Mouse (Mus musculus): ENCODE data around the gene Clic4.

Gene Clic4

GRCm38 (mm10) chr4:135272640-135273306, at the start of gene Clic4:
Gene Clic4, minus strand, starts transcription at chr4:135272814.
- DNase-seq (ENCODE audit: low spot score in 2 of 2), result peak; percentile 99

GRCm38 (mm10) chr4:135317966-135318365, 45.4 kb upstream of the Clic4 start:
- DNase-seq (ENCODE audit: low spot score in 2 of 2), result peak; percentile 38 to 64

GRCm38 (mm10) chr4:135317539-135317938, 44.9 kb upstream of the Clic4 start:
- DNase-seq (ENCODE audit: low spot score in 2 of 2), result no peak

GRCm38 (mm10) chr4:135315287-135315686, 42.7 kb upstream of the Clic4 start:
- no peak for DNase-seq (ENCODE audit: low spot score in 2 of 2)

GRCm38 (mm10) chr4:135314419-135314832, 41.8 kb upstream of the Clic4 start:
- DNase-seq (ENCODE audit: low spot score in 2 of 2), result peak in 1 of 2 experiments; percentile 12

GRCm38 (mm10) chr4:135313761-135314241, 41.2 kb upstream of the Clic4 start:
- DNase-seq (ENCODE audit: low spot score in 2 of 2), result peak in 1 of 2 experiments; percentile 25

GRCm38 (mm10) chr4:135313111-135313691, 40.6 kb upstream of the Clic4 start:
- no peak for DNase-seq (ENCODE audit: low spot score in 2 of 2)

GRCm38 (mm10) chr4:135312706-135313105, 40.1 kb upstream of the Clic4 start:
- DNase-seq (ENCODE audit: low spot score in 2 of 2), result no peak

GRCm38 (mm10) chr4:135310371-135310770, 37.8 kb upstream of the Clic4 start:
- no peak for DNase-seq (ENCODE audit: low spot score in 2 of 2)

- no peak for DNase-seq (ENCODE audit: low spot score in 2 of 2)
Observed at GRCm38 (mm10) chr4:135309726-135310125, 37.1 kb upstream of the Clic4 start.

GRCm38 (mm10) chr4:135309112-135309659, 36.6 kb upstream of the Clic4 start:
- no peak for DNase-seq (ENCODE audit: low spot score in 2 of 2)

- no peak for DNase-seq (ENCODE audit: low spot score in 2 of 2)
Observed at GRCm38 (mm10) chr4:135306971-135307632, 34.5 kb upstream of the Clic4 start.

GRCm38 (mm10) chr4:135306533-135306932, 33.9 kb upstream of the Clic4 start:
- DNase-seq (ENCODE audit: low spot score in 2 of 2), result no peak

GRCm38 (mm10) chr4:135302261-135302660, 29.6 kb upstream of the Clic4 start:
- DNase-seq (ENCODE audit: low spot score in 2 of 2), result no peak

- no peak for DNase-seq (ENCODE audit: low spot score in 2 of 2)
Observed at GRCm38 (mm10) chr4:135301166-135301565, 28.6 kb upstream of the Clic4 start.

GRCm38 (mm10) chr4:135300248-135301041, 27.8 kb upstream of the Clic4 start:
- DNase-seq (ENCODE audit: low spot score in 2 of 2), result no peak

GRCm38 (mm10) chr4:135298680-135299079, 26.1 kb upstream of the Clic4 start:
- no peak for DNase-seq (ENCODE audit: low spot score in 2 of 2)

GRCm38 (mm10) chr4:135297931-135298546, 25.4 kb upstream of the Clic4 start:
- no peak for DNase-seq (ENCODE audit: low spot score in 2 of 2)

- no peak for DNase-seq (ENCODE audit: low spot score in 2 of 2)
Observed at GRCm38 (mm10) chr4:135297146-135297545, 24.5 kb upstream of the Clic4 start.

- DNase-seq (ENCODE audit: low spot score in 2 of 2), result no peak
Observed at GRCm38 (mm10) chr4:135296565-135296964, 24.0 kb upstream of the Clic4 start.

GRCm38 (mm10) chr4:135293813-135294212, 21.2 kb upstream of the Clic4 start:
- no peak for DNase-seq (ENCODE audit: low spot score in 2 of 2)

Measured in spleen, postnatal 14 days (tissue).